Mouse (Mus musculus): ENCODE data around the gene Chst11. TPM values are rescaled to one million over a fixed set of nuclear protein-coding genes. Genes with fewer than 3 reads are reported as not detected.

The Chst11 gene
- polyA plus RNA-seq, 1 experiment from 2014 or later, result 1.1 TPM

DNA sequence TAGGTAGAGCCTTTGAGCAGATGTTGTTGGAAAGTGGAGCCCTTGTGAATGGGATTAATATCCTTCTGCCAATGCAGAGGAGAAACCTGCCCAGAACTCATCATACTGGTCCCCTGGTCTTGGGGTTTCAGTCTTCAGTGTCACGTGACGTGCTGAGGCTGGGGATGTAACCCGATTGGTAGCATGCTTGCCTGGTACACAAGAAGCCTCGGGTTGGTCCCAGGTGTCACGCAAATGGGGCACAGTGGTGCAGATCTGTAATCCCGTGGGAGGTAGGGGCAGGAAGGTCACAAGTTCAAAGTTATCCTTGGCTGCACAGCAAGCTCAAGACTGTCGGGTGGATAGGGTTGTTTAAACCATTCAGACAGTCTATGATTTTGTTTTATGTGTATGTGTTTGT is 20.8 kb upstream of the Chst11 start:
- no peak overlapping the region for H3K4me3 ChIP-seq (replicated peaks; ENCODE audit: low read length)
- no peaks in the 10 kb centered on the region for H3K36me3 ChIP-seq (ENCODE audit: control insufficient read depth, insufficient read depth, low read length)
- H3K27ac ChIP-seq (ENCODE audit: low read length), result no peak overlapping the region
- no peak overlapping the region for H3K9ac ChIP-seq (ENCODE audit: low read length)
- no peaks in the 10 kb centered on the region for H3K4me1 ChIP-seq (ENCODE audit: control insufficient read depth, insufficient read depth, low read length)
- 73% methylated on average over 7 of the region's 7 CpGs for WGBS
- H3K4me2 ChIP-seq (ENCODE audit: low read depth, low read length), result no peak overlapping the region
- no peak for ATAC-seq (ENCODE audit: insufficient read depth, low FRiP score)
- no peaks in the 10 kb centered on the region for H3K9me3 ChIP-seq (replicated peaks; ENCODE audit: control insufficient read depth, low read length)
- no peaks in the 10 kb centered on the region for H3K27me3 ChIP-seq (ENCODE audit: control insufficient read depth, insufficient read depth, low read length)

DNA sequence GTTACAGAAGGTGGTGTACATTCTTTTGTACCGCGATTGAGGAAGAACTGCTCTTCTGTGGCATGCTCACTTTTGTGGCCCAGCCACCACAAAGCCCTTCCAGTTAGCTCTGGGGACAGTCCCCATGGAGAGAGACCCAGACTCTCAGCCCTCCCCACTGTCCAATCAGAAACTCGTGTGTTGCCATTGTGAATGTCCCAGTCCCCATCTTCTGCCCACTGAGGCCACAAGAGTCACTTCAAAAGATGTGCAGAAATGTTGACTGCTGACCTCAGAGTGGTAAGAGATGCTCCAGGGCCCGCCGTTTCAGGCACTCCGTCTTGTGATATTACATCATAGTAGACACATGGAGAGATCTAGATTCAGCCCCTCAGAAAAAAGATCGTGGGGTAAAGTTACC is 18.6 kb upstream of the Chst11 start:
- Histone ChIP-seq H3K27ac (ENCODE audit: low read length) (no peak overlapping the region), H3K9ac (ENCODE audit: low read length) (no peak overlapping the region), H3K27me3 (ENCODE audit: control insufficient read depth, insufficient read depth, low read length) (no peaks in the 10 kb centered on the region), H3K4me1 (ENCODE audit: control insufficient read depth, insufficient read depth, low read length) (no peaks in the 10 kb centered on the region), H3K36me3 (ENCODE audit: control insufficient read depth, insufficient read depth, low read length) (no peaks in the 10 kb centered on the region), H3K4me2 (ENCODE audit: low read depth, low read length) (no peak overlapping the region), H3K4me3 (replicated peaks; ENCODE audit: low read length) (no peak overlapping the region), H3K9me3 (replicated peaks; ENCODE audit: control insufficient read depth, low read length) (no peaks in the 10 kb centered on the region)
- WGBS, result 84% methylated on average over 7 of the region's 7 CpGs
- ATAC-seq (ENCODE audit: insufficient read depth, low FRiP score), result no peak

DNA sequence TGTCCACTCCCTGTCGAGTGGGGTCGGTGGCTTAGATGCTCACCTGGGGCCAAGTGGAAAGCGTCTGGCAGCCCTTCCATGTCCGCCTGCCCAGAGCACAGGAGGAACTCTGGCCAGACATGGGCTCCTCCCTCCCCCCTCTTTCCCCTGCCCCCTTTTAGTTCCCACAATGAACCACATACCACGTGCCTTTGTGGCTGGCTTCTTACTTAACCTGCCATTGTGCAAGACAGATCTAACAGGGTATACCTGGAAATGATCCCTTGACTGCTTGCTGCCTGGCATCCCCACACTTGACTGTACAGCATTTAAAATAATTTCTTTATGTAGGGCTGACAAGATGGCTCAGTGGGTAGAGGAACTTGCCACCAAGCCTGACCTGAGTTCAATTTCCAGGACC is 15.7 kb upstream of the Chst11 start:
- 61% methylated on average over 5 of the region's 5 CpGs for WGBS
- ATAC-seq (ENCODE audit: insufficient read depth, low FRiP score), result no peak

DNA sequence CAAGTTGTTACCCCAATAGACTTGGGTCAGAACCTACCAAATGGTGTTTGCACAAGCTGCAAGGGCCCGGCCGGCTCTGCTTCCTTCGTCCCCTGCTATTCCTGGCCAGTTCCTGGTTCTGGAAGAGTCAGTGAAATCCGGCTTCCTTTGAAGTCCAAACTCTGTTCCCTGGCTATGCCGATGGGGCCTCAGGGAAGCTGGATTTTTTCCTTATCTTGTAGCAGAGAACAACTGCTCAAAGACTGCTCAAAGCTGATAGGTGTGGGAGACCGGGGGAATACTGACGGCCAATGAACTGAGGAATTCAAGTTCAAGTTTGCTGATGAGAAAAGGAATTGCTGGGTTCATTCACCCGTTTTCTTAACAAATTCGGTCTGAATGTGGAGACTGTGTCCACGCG is 13.7 kb upstream of the Chst11 start:
- H3K27ac ChIP-seq (ENCODE audit: low read length), result no peak overlapping the region
- H3K4me1 ChIP-seq (ENCODE audit: control insufficient read depth, insufficient read depth, low read length), result no peaks in the 10 kb centered on the region
- no peak overlapping the region for H3K9ac ChIP-seq (ENCODE audit: low read length)
- H3K4me3 ChIP-seq (replicated peaks; ENCODE audit: low read length), result no peak overlapping the region
- WGBS, result 63% methylated on average over 11 of the region's 11 CpGs
- H3K36me3 ChIP-seq (ENCODE audit: control insufficient read depth, insufficient read depth, low read length), result no peaks in the 10 kb centered on the region
- no peak for ATAC-seq (ENCODE audit: insufficient read depth, low FRiP score)
- H3K4me2 ChIP-seq (ENCODE audit: low read depth, low read length), result no peak overlapping the region
- H3K9me3 ChIP-seq (replicated peaks; ENCODE audit: control insufficient read depth, low read length), result no peaks in the 10 kb centered on the region
- H3K27me3 ChIP-seq (ENCODE audit: control insufficient read depth, insufficient read depth, low read length), result no peaks in the 10 kb centered on the region

More for the DNA sequence above, 15.7 kb upstream of the Chst11 start:
- Histone ChIP-seq H3K27me3 (ENCODE audit: control insufficient read depth, insufficient read depth, low read length) (no peaks in the 10 kb centered on the region), H3K4me2 (ENCODE audit: low read depth, low read length) (no peak overlapping the region), H3K27ac (ENCODE audit: low read length) (no peak overlapping the region), H3K4me1 (ENCODE audit: control insufficient read depth, insufficient read depth, low read length) (no peaks in the 10 kb centered on the region), H3K36me3 (ENCODE audit: control insufficient read depth, insufficient read depth, low read length) (no peaks in the 10 kb centered on the region), H3K4me3 (replicated peaks; ENCODE audit: low read length) (no peak overlapping the region), H3K9ac (ENCODE audit: low read length) (no peak overlapping the region), H3K9me3 (replicated peaks; ENCODE audit: control insufficient read depth, low read length) (no peaks in the 10 kb centered on the region)

DNA sequence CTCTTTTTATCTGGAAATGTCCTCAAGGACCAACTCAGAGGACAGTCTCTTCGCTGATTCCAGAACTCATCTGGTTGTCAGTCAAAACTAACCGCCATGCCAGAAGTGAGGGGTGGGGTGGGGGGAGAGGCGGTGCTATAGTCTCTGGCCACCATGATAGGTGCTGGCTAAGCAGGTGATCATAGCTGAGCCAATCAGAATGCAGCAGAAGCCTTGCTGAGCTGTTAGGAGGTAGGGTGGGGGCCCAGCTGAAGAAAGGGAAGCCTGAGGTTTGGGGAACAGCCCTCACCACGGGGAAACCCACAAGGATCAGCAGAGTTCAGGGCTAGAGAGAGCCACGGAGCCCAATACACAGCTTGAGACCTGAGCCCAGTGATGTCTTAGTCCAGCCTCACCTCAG is 11.1 kb upstream of the Chst11 start:
- H3K36me3 ChIP-seq (ENCODE audit: control insufficient read depth, insufficient read depth, low read length), result no peaks in the 10 kb centered on the region
- H3K9me3 ChIP-seq (replicated peaks; ENCODE audit: control insufficient read depth, low read length), result no peaks in the 10 kb centered on the region
- H3K27ac ChIP-seq (ENCODE audit: low read length), result no peak overlapping the region
- peak; percentile 56; the same call in 1 of the 2 replicates for ATAC-seq (ENCODE audit: insufficient read depth, low FRiP score)
- 77% methylated on average over 5 of the region's 5 CpGs for WGBS
- no peaks in the 10 kb centered on the region for H3K4me1 ChIP-seq (ENCODE audit: control insufficient read depth, insufficient read depth, low read length)
- H3K27me3 ChIP-seq (ENCODE audit: control insufficient read depth, insufficient read depth, low read length), result no peaks in the 10 kb centered on the region
- no peak overlapping the region for H3K4me2 ChIP-seq (ENCODE audit: low read depth, low read length)
- H3K9ac ChIP-seq (ENCODE audit: low read length), result no peak overlapping the region
- H3K4me3 ChIP-seq (replicated peaks; ENCODE audit: low read length), result no peak overlapping the region

DNA sequence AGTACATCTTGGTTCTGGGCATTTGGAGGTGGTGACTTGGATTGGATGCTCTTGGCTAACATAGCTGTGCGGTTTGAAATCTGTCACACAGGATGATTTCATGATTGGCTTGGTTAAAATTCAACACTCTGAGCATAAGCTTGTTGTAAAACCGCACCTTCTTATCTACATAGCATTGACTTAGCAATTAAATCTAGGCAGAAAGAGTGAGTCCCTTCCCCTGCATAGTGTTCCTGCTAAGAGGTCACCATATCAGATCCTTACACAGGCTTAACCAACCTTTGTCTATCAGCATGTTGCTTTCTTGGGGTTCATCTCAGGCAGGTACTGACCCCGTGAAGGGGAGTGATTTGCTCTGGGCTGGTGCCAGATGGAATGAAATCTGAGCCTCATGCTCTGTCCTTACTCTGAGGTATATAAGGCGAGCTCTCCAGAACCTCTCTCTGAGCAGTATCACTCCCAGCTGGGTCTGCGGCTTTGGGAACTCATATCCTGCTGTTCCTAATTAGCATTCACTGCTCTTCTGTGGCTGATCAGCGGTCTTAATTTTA is 10.6 kb upstream of the Chst11 start:
- no peak overlapping the region for H3K27ac ChIP-seq (ENCODE audit: low read length)
- 59% methylated on average over 6 of the region's 6 CpGs for WGBS
- ATAC-seq (ENCODE audit: insufficient read depth, low FRiP score), result no peak

DNA sequence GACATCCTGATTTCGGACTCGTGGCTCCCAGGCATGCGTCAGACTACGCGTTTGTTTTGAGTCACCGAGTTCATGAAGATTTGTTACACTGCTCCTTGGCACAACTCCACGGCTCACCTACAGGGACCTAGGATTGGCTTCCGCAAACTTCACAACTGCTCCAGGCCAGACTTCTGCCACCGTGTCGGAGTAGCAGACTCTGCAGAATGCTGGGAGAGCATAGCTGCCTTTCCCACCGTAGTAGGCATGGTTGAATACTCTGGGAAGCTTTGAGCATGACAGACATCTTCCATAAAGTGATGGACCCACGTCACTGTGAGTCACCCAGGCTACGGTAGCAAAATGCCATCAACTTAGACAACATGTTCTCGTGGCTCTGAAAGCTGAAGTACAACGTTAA is 9.5 kb upstream of the Chst11 start:
- H3K4me1 ChIP-seq (ENCODE audit: control insufficient read depth, insufficient read depth, low read length), result no peaks in the 10 kb centered on the region
- 86% methylated on average over 15 of the region's 15 CpGs for WGBS
- H3K4me2 ChIP-seq (ENCODE audit: low read depth, low read length), result no peak overlapping the region
- no peaks in the 10 kb centered on the region for H3K9me3 ChIP-seq (replicated peaks; ENCODE audit: control insufficient read depth, low read length)
- H3K4me3 ChIP-seq (replicated peaks; ENCODE audit: low read length), result no peak overlapping the region
- no peak for ATAC-seq (ENCODE audit: insufficient read depth, low FRiP score)
- no peak overlapping the region for H3K27ac ChIP-seq (ENCODE audit: low read length)
- H3K27me3 ChIP-seq (ENCODE audit: control insufficient read depth, insufficient read depth, low read length), result no peaks in the 10 kb centered on the region
- no peaks in the 10 kb centered on the region for H3K36me3 ChIP-seq (ENCODE audit: control insufficient read depth, insufficient read depth, low read length)
- no peak overlapping the region for H3K9ac ChIP-seq (ENCODE audit: low read length)

More for the DNA sequence above, 10.6 kb upstream of the Chst11 start:
- H3K9me3 ChIP-seq (replicated peaks; ENCODE audit: control insufficient read depth, low read length), result no peaks in the 10 kb centered on the region
- no peak overlapping the region for H3K4me2 ChIP-seq (ENCODE audit: low read depth, low read length)
- H3K27me3 ChIP-seq (ENCODE audit: control insufficient read depth, insufficient read depth, low read length), result no peaks in the 10 kb centered on the region
- no peak overlapping the region for H3K4me3 ChIP-seq (replicated peaks; ENCODE audit: low read length)
- no peak overlapping the region for H3K9ac ChIP-seq (ENCODE audit: low read length)
- H3K4me1 ChIP-seq (ENCODE audit: control insufficient read depth, insufficient read depth, low read length), result no peaks in the 10 kb centered on the region
- H3K36me3 ChIP-seq (ENCODE audit: control insufficient read depth, insufficient read depth, low read length), result no peaks in the 10 kb centered on the region

DNA sequence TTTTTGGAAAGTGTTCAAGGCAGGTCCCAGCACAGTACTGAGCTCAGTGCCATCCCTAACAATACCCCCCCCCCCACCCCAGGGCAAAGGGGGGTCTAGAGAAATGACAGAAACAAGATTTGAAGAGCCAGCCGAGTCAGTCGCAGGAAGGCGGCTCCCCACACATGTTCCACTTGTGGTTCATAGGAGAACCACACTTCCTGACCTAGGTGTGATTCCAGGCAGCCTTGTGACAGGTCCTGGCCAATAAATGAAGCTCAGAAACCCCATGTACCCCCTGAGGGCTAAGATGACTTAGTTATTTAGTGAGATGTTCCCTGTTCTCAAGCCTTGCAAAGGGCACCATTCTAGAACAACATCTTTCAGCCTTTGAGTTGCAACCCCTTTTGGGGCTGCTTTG is 3.0 kb upstream of the Chst11 start:
- Histone ChIP-seq H3K4me3 (replicated peaks; ENCODE audit: low read length) (no peak overlapping the region), H3K9me3 (replicated peaks; ENCODE audit: control insufficient read depth, low read length) (no peaks in the 10 kb centered on the region), H3K27ac (ENCODE audit: low read length) (no peak overlapping the region), H3K36me3 (ENCODE audit: control insufficient read depth, insufficient read depth, low read length) (no peaks in the 10 kb centered on the region), H3K27me3 (ENCODE audit: control insufficient read depth, insufficient read depth, low read length) (peaks cover 7% of the 10 kb centered on the region; the same call in 1 of the 2 replicates), H3K4me1 (ENCODE audit: control insufficient read depth, insufficient read depth, low read length) (peaks cover 13% of the 10 kb centered on the region), H3K4me2 (ENCODE audit: low read depth, low read length) (no peak overlapping the region), H3K9ac (ENCODE audit: low read length) (no peak overlapping the region)
- ATAC-seq (ENCODE audit: insufficient read depth, low FRiP score), result no peak
- 62% methylated on average over 3 of the region's 3 CpGs for WGBS

DNA sequence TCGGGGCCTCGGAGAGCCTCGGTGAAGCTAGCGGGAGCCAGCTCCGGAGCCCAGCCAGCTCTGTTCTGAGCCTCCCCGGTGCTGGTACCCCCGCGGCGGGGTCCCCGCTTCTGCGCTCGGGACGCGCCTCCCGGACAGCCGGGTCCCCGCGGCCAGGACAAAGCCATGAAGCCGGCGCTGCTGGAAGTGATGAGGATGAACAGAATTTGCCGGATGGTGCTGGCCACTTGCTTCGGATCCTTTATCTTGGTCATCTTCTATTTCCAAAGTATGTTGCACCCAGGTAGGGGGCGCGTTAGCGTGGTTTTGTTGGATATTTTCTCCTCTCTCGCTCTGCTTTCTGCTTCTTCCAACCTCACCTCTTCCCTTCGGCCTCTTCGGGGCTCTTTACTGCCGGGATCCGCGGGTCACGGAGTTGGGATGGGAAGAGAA is 418 bp downstream of the Chst11 start:
- ATAC-seq (ENCODE audit: insufficient read depth, low FRiP score), result peak; percentile 12; the same call in 1 of the 2 replicates
- H3K4me1 ChIP-seq (ENCODE audit: control insufficient read depth, insufficient read depth, low read length), result peaks cover 28% of the 10 kb centered on the region
- no peaks in the 10 kb centered on the region for H3K36me3 ChIP-seq (ENCODE audit: control insufficient read depth, insufficient read depth, low read length)
- peak overlapping the region; percentile 82 for H3K9ac ChIP-seq (ENCODE audit: low read length)
- H3K9me3 ChIP-seq (replicated peaks; ENCODE audit: control insufficient read depth, low read length), result no peaks in the 10 kb centered on the region
- peak overlapping the region; percentile 67 for H3K4me3 ChIP-seq (replicated peaks; ENCODE audit: low read length)
- peak overlapping the region; percentile 73 for H3K27ac ChIP-seq (ENCODE audit: low read length)
- peak overlapping the region; percentile 97 for H3K4me2 ChIP-seq (ENCODE audit: low read depth, low read length)
- H3K27me3 ChIP-seq (ENCODE audit: control insufficient read depth, insufficient read depth, low read length), result peaks cover 7% of the 10 kb centered on the region; the same call in 1 of the 2 replicates
- under 1% methylated on average over 32 of the region's 32 CpGs for WGBS

Measured in stomach, embryonic 16.5 days (tissue).